Mouse (Mus musculus) erythroblast, embryonic 14.5 days (primary cell): ENCODE data around the gene Hps1.

Experiments used
- GATA1 ChIP-seq: IDR thresholded peaks from 2 replicates; pipeline ENCODE4 v1.6.1; 2012; ENCODE audit warnings: low read length, inconsistent platforms, mixed read lengths
- TAL1 ChIP-seq: IDR thresholded peaks from 3 replicates; pipeline ENCODE4 v1.6.1; 2012; ENCODE audit warnings: low read length, inconsistent platforms, mixed read lengths

GRCm38 (mm10) chr19:42723302-42723701, 56.5 kb downstream of the Hps1 start:
- TF ChIP-seq GATA1, result no peak
- no peak for TF ChIP-seq TAL1
